Mouse (Mus musculus) hindbrain, embryonic 11.5 days (tissue): Measurements from ENCODE around the gene Olfr920. TPM values are rescaled to one million over a fixed set of nuclear protein-coding genes. Genes with fewer than 3 reads are reported as not detected.

Experiments
- ATAC-seq: fragments of 200-750 bp; cut with Nextera tagmentation; 2 replicates; pipeline ENCODE4 v1.8.0; 2017; ENCODE audit warnings: mild to moderate bottlenecking, moderate TSS enrichment, moderate library complexity; ENCODE audit not compliant: low FRiP score
- DNase-seq: peaks from one replicate; pipeline ENCODE4 v3.0.0-alpha.2; 2015; ENCODE audit warnings: low spot score
- H3K27ac ChIP-seq: fragments of 300-500 bp; sonication (generic); 2 replicates; pipeline ENCODE4 v1.5.1; 2014; ENCODE audit warnings: mild to moderate bottlenecking, low read depth, low read length
- H3K27me3 ChIP-seq: fragments of 300-500 bp; sonication (generic); 2 replicates; pipeline ENCODE4 v1.6.1; 2014; ENCODE audit warnings: mild to moderate bottlenecking, low read length, moderate library complexity, mixed read lengths; ENCODE audit not compliant: control insufficient read depth, insufficient read depth
- H3K36me3 ChIP-seq: fragments of 300-500 bp; sonication (generic); 2 replicates; pipeline ENCODE4 v1.6.1; 2014; ENCODE audit warnings: mild to moderate bottlenecking, low read length, moderate library complexity, mixed read lengths; ENCODE audit not compliant: control insufficient read depth, insufficient read depth
- H3K4me1 ChIP-seq: fragments of 300-500 bp; sonication (generic); replicated peaks from 2 replicates; pipeline ENCODE4 v1.6.1; 2014; ENCODE audit warnings: low read length, mixed read lengths; ENCODE audit not compliant: control insufficient read depth, insufficient read depth
- H3K4me2 ChIP-seq: fragments of 300-500 bp; sonication (generic); replicated peaks from 2 replicates; pipeline ENCODE4 v1.6.1; 2014; ENCODE audit warnings: mild to moderate bottlenecking, low read depth, low read length
- H3K4me3 ChIP-seq: fragments of 300-500 bp; sonication (generic); 2 replicates; pipeline ENCODE4 v1.5.1; 2014; ENCODE audit warnings: low read depth, low read length
- H3K9ac ChIP-seq: fragments of 300-500 bp; sonication (generic); 2 replicates; pipeline ENCODE4 v1.6.1; 2014; ENCODE audit warnings: low read depth, low read length
- H3K9me3 ChIP-seq: fragments of 300-500 bp; sonication (generic); 2 replicates; pipeline ENCODE4 v1.6.1; 2016; ENCODE audit warnings: low read length; ENCODE audit not compliant: control insufficient read depth
- WGBS: fragments of 180-500 bp; shearing (Covaris S2); extraction: QIAGEN DNeasy Blood & Tissue Kit; methylation state at CpG from one replicate; pipeline ENCODE4 v1.1.7; 2014; 5-methylcytosine and 5-hydroxymethylcytosine counted together
- polyA plus RNA-seq: library from polyadenylated mRNA; unstranded; fragments of >200 nt; fragmentation: Nextera tagmentation; extraction: Ambion mirVana; gene quantifications from 2 replicates; pipeline ENCODE4 v1.2.1, GENCODE M21; 2014

The Olfr920 gene
- 0.05 TPM in 1 of 2 replicates, not detected in the other for polyA plus RNA-seq

GRCm38 (mm10) chr9:38751999-38752398 is at the start of gene Olfr920:
TSS of gene Olfr920 (plus strand) at chr9:38752299.
- H3K4me1 ChIP-seq: no peaks in the 10 kb centered on the region
- no peaks in the 10 kb centered on the region for H3K27me3 ChIP-seq
- WGBS: 86% methylated on average over 1 of the region's 1 CpGs
- no peak within 1 kb of the TSS for H3K4me3 ChIP-seq
- H3K9me3 ChIP-seq: no peaks in the 10 kb centered on the region
- no peak within 1 kb of the TSS for H3K9ac ChIP-seq
- DNase-seq (no peak), ATAC-seq (no peak)
- no peak within 1 kb of the TSS for H3K27ac ChIP-seq
- no peak within 1 kb of the TSS for H3K4me2 ChIP-seq
- H3K36me3 ChIP-seq: no peaks in the 10 kb centered on the region

DNA sequence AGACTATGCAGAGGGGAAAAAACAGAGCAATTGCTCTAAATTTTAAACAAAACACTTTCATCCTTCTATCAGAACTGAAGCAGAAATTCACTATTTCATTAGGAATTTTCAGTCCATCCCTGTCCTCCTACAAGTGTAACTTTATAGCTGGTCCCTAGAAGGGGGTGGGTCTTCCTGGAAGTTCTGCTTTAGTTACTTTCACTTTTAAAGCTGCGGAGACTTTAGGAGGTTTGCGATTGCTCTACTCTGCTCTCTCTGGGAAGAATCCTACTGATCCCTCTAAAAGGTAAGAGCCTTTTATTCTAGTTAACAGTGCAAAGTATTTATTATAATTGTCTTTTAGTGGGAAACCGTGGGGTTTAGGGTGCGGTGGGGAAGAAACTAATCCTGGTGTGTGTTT is 34.0 kb upstream of the Olfr920 start, which contains the start of gene Vwa5a:
Vwa5a (plus strand) TSS at position 167 of the 400 bp plus-strand sequence.
- no peaks in the 10 kb centered on the region for H3K36me3 ChIP-seq
- no peak within 1 kb of the TSS for H3K27ac ChIP-seq
- peak within 1 kb of the TSS; percentile 23 for H3K4me3 ChIP-seq
- H3K4me2 ChIP-seq: peak within 1 kb of the TSS; percentile 31; the same call in 1 of the 2 replicates
- H3K9ac ChIP-seq: 0 out of 2 replicates have a peak within 1 kb of the TSS, but pooled peaks have one; percentile 8
- DNase-seq (peak; percentile 29), ATAC-seq (no peak; the same call in 1 of the 2 replicates)
- H3K9me3 ChIP-seq: no peaks in the 10 kb centered on the region
- 10% methylated on average over 4 of the region's 4 CpGs for WGBS
- no peaks in the 10 kb centered on the region for H3K4me1 ChIP-seq
- no peaks in the 10 kb centered on the region for H3K27me3 ChIP-seq

DNA sequence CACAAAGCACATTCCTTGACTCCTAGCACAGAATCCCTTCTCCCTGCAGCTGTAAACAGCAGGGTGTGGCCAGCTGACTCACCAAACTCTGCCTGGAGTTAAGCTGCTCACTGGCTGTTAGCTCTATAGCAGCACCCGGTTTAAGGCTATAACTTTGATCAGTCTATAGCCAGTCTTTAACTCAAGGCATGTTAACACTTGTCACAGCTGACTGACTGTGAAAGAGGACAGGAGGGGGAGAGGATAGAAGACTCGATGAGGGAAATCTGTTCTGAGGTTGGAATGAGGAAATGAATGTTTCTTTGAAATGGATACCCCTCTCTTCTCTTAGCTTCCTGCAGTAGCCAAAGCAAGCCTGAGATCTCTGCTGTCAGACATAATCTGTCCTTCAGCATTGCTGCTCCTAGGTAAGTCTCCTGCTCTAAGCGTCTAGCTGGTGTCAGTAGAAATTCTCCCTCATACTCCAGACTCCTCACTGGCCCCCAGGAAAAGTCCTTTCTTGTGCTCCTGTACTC is 33.1 kb upstream of the Olfr920 start:
- H3K27ac ChIP-seq: no peak overlapping the region
- 8% methylated on average over 3 of the region's 3 CpGs for WGBS
- DNase-seq: no peak
- peak overlapping the region; percentile 31; the same call in 1 of the 2 replicates for H3K4me2 ChIP-seq
- no peaks in the 10 kb centered on the region for H3K9me3 ChIP-seq
- 0 out of 2 replicates have a peak overlapping the region, but pooled peaks have one; percentile 8 for H3K9ac ChIP-seq
- ATAC-seq: peak; percentile 33
- H3K4me1 ChIP-seq: no peaks in the 10 kb centered on the region
- H3K36me3 ChIP-seq: no peaks in the 10 kb centered on the region
- H3K27me3 ChIP-seq: no peaks in the 10 kb centered on the region
- H3K4me3 ChIP-seq: peak overlapping the region; percentile 23

DNA sequence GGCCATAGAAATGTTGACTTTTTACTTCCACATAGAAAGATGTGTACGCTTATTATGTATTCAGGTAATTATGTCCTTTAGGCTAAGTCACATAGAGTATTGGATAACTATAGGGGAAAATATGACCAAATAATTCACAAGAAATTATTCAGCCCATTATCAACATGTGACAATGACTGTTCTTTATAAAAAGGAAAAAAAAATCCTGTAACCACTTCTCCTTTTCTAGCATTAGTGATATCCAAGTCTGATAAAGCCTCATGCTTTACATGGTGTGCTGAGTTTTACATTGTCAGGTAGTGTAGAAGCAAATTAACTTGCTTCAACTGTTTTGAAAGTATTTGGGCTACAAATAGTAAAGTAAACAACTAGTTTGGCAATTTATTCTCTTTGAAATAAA is 28.1 kb upstream of the Olfr920 start:
- no peaks in the 10 kb centered on the region for H3K27me3 ChIP-seq

GRCm38 (mm10) chr9:38728218-38728617 is 23.9 kb upstream of the Olfr920 start:
- no peaks in the 10 kb centered on the region for H3K36me3 ChIP-seq
- H3K9ac ChIP-seq: no peak overlapping the region
- no peak for DNase-seq
- H3K27ac ChIP-seq: no peak overlapping the region
- no peak overlapping the region for H3K4me2 ChIP-seq
- no peak for ATAC-seq
- H3K27me3 ChIP-seq: no peaks in the 10 kb centered on the region
- no peaks in the 10 kb centered on the region for H3K9me3 ChIP-seq
- WGBS: 83% methylated on average over 3 of the region's 3 CpGs
- H3K4me1 ChIP-seq: no peaks in the 10 kb centered on the region
- H3K4me3 ChIP-seq: no peak overlapping the region

More for the DNA sequence above, 28.1 kb upstream of the Olfr920 start:
- no peaks in the 10 kb centered on the region for H3K36me3 ChIP-seq
- WGBS: 89% methylated on average over 1 of the region's 1 CpGs
- H3K4me2 ChIP-seq: no peak overlapping the region
- no peak overlapping the region for H3K9ac ChIP-seq
- no peaks in the 10 kb centered on the region for H3K9me3 ChIP-seq
- DNase-seq (no peak), ATAC-seq (no peak)
- no peaks in the 10 kb centered on the region for H3K4me1 ChIP-seq
- H3K4me3 ChIP-seq: no peak overlapping the region
- no peak overlapping the region for H3K27ac ChIP-seq

DNA sequence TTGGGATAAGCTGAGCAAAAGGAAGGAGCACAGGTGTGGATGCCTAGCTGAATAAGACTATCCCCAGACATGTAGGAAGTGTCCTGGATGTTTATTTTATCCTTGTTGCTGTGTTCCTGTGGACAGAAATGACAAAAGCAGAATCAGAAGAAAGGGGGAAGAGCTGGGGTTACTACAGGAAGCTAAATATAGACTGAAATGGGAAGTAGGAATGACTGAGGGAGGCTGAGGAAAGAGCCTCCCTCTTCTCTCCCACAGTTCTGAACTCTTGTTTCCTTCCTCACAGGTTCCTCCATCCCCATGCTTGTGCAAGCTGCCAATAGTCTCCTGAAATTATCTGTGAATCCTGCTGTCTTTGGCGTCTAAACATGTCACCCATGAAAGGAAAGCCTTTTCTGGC is 10.7 kb upstream of the Olfr920 start:
- H3K4me3 ChIP-seq: no peak overlapping the region
- no peaks in the 10 kb centered on the region for H3K4me1 ChIP-seq
- H3K4me2 ChIP-seq: no peak overlapping the region
- DNase-seq (no peak), ATAC-seq (no peak)
- H3K36me3 ChIP-seq: no peaks in the 10 kb centered on the region
- no peak overlapping the region for H3K27ac ChIP-seq
- H3K9me3 ChIP-seq: no peaks in the 10 kb centered on the region
- 100% methylated on average over 1 of the region's 1 CpGs for WGBS
- no peak overlapping the region for H3K9ac ChIP-seq
- H3K27me3 ChIP-seq: no peaks in the 10 kb centered on the region

DNA sequence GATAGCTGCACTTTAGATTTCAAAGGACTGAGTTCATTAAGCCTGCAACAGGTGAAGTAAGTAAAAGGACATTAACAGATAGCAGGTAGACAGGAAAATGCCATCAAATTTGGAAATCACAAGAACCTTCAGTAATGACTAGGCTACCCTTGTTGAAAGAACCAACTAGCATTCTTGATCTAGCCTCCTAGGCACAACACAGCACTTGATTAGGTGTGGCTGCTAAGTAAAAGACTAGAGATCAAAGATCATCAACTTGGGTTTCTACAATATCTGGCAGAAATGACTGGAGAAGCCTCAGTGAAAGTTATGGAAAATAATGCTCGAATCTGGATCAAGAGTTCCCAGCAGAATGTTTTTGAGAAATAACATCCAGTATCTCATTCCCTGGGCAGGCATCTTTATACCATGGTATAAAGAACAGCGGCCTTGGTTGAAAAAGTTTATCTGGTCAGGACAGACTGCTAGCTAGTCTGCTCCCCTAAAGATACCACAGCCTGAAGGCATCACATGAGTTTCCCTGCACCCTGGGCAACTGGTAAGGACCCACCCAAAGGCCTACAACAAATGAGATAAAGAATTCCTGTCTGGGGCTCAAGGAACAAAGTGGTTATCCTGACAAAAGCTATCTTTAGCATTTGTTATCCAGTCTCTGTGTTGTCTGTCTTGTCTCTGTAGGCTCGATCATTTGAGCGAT is 7.3 kb upstream of the Olfr920 start:
- H3K4me2 ChIP-seq: no peak overlapping the region
- no peak overlapping the region for H3K27ac ChIP-seq
- H3K9ac ChIP-seq: no peak overlapping the region
- H3K36me3 ChIP-seq: no peaks in the 10 kb centered on the region
- H3K4me1 ChIP-seq: no peaks in the 10 kb centered on the region
- no peaks in the 10 kb centered on the region for H3K9me3 ChIP-seq
- H3K27me3 ChIP-seq: no peaks in the 10 kb centered on the region
- ATAC-seq (no peak), DNase-seq (no peak)
- 95% methylated on average over 4 of the region's 4 CpGs for WGBS
- no peak overlapping the region for H3K4me3 ChIP-seq

DNA sequence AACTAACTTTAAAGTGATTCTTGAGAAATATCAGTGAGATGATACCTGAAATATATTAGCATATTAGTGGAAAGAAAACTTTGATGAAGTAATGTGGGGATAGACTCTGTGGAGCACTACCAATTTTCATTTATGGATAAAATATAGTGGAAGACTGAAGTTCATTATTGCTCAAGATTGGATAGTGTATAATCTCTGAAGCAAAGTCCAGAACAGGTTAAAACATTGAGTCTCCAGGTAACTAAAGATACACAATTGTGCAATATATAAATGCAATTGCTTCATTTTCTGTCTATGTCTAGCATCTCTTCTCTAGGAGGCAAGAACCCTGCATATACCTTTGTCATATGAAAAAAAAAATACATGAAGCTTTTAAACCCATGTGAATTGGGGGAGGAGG is 20.7 kb downstream of the Olfr920 start, which contains the start of gene Olfr921:
Olfr921 (plus strand) TSS at position 301 of the 400 bp plus-strand sequence.
- DNase-seq: no peak
- Histone ChIP-seq H3K27me3 (no peaks in the 10 kb centered on the region), H3K4me3 (no peak within 1 kb of the TSS), H3K4me1 (no peaks in the 10 kb centered on the region), H3K9ac (no peak within 1 kb of the TSS), H3K9me3 (no peaks in the 10 kb centered on the region), H3K4me2 (no peak within 1 kb of the TSS), H3K36me3 (no peaks in the 10 kb centered on the region), H3K27ac (no peak within 1 kb of the TSS)
- ATAC-seq: no peak

DNA sequence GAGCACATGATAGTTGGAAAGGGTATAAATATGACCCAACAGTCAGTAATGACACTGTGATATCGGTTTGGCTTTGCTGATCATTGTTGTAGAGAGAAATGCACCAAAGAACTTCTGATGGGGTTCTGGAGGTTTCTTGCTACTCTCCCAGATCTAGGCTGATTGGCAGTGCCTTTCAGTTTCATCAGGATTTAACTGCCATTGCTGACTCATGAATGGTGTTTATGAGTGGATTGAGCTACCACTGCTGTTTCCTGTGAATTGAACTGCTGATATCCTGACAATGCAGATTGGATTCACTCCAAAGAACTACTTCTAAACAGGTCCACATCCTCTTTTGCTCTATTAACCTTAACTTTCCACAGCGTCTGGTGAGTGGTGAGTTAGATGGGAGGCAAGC is 40.6 kb downstream of the Olfr920 start:
- no peaks in the 10 kb centered on the region for H3K9me3 ChIP-seq
- no peak overlapping the region for H3K4me2 ChIP-seq
- no peak for ATAC-seq
- no peak for DNase-seq
- no peak overlapping the region for H3K4me3 ChIP-seq
- H3K9ac ChIP-seq: no peak overlapping the region
- no peak overlapping the region for H3K27ac ChIP-seq
- no peaks in the 10 kb centered on the region for H3K4me1 ChIP-seq
- no peaks in the 10 kb centered on the region for H3K27me3 ChIP-seq
- WGBS: 92% methylated on average over 2 of the region's 2 CpGs
- H3K36me3 ChIP-seq: no peaks in the 10 kb centered on the region
